Mouse (Mus musculus): ENCODE measurements around the gene St6galnac4.

DNA sequence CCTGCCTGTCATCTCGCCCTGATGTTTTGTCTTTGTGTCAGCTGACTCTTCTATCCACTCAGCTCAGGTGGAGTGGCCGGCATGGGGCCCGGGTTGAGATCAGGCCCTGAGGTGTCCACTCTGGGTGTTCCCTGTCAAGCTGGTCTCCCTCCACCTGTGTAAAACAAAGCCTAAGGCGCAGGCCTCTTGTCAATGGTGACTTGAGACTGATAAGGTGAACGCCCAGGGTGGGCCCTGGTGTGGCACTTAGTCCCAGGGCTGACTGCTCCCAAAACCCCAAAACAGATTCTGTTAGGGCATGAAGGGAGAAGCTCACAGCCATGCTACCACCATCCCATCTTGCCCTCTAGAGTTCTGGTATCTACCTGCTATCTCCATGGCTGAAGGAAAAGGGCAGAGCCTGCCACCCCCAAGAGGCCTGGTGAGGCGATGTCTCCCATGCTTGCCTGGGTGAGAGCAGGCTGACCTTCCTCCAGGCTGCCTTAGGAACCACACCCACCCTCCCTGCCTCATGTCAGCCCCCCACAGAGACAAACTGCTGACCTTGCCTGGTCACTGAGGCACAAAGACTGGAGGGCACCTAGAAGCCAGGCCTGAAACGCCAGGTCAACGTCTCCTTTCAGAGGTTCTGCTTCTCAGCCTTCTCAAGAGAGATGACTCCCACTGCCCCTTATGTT, 58.0 kb downstream of the St6galnac4 start:
- no peak for TF ChIP-seq CTCF (IDR thresholded peaks at IDR 0.05; ENCODE audit: extremely low read depth, insufficient read length, insufficient replicate concordance, low read depth, low read length)
- TF ChIP-seq POLR2A (IDR thresholded peaks at IDR 0.05; ENCODE audit: low read depth, low read length): no peak
